Mouse (Mus musculus) erythroblast, embryonic 14.5 days (primary cell): ENCODE data around the gene Habp2.
"Not testable (repeated sequence)": the region's sequence is repeated elsewhere in the genome, so short reads cannot be mapped to it uniquely, and the experiment has no call there.

Source experiments
- GATA1 ChIP-seq: IDR thresholded peaks from 2 replicates; pipeline ENCODE4 v1.6.1; 2012; ENCODE audit warnings: low read length, inconsistent platforms, mixed read lengths
- TAL1 ChIP-seq: IDR thresholded peaks from 3 replicates; pipeline ENCODE4 v1.6.1; 2012; ENCODE audit warnings: low read length, inconsistent platforms, mixed read lengths

GRCm38 (mm10) chr19:56357374-56357708 is 70.4 kb downstream of the Habp2 start:
- not testable (repeated sequence) for TF ChIP-seq TAL1, GATA1
